Mouse (Mus musculus): ENCODE measurements around the gene Cdc42se2.

GRCm38 (mm10) chr11:54701848-54702247 is 85.6 kb downstream of the Cdc42se2 start:
- TF ChIP-seq CTCF (IDR thresholded peaks at IDR 0.05; ENCODE audit: borderline replicate concordance, control insufficient read depth, extremely low read depth, insufficient read depth, low read length, poor library complexity), result no peak
- no peak for TF ChIP-seq POLR2A (IDR thresholded peaks at IDR 0.05; ENCODE audit: control insufficient read depth, extremely low read depth, insufficient read depth, low read length, poor library complexity)

All from thymus, adult 2 months (tissue).